Mouse (Mus musculus) kidney, embryonic 15.5 days (tissue): Measurements from ENCODE around the gene Cacna1c. TPM values are rescaled to one million over a fixed set of nuclear protein-coding genes. Genes with fewer than 3 reads are reported as not detected.

Experiments
- ATAC-seq: fragments of 200-750 bp; cut with Nextera tagmentation; replicated peaks from 2 replicates; pipeline ENCODE4 v1.8.0; 2017; ENCODE audit warnings: moderate TSS enrichment; ENCODE audit not compliant: low FRiP score
- H3K27ac ChIP-seq: fragments of 300-500 bp; sonication (generic); 2 replicates; pipeline ENCODE4 v1.5.1; 2015; ENCODE audit warnings: mild to moderate bottlenecking, inconsistent platforms
- H3K27me3 ChIP-seq: fragments of 300-500 bp; sonication (generic); 2 replicates; pipeline ENCODE4 v1.6.1; 2015; ENCODE audit warnings: inconsistent platforms
- H3K36me3 ChIP-seq: fragments of 300-500 bp; sonication (generic); 2 replicates; pipeline ENCODE4 v1.6.1; 2015; ENCODE audit warnings: inconsistent platforms
- H3K4me1 ChIP-seq: fragments of 300-500 bp; sonication (generic); 2 replicates; pipeline ENCODE4 v1.6.1; 2015; ENCODE audit warnings: inconsistent platforms
- H3K4me2 ChIP-seq: fragments of 300-500 bp; sonication (generic); 2 replicates; pipeline ENCODE4 v1.6.1; 2015; ENCODE audit warnings: moderate library complexity, mild to moderate bottlenecking, inconsistent platforms
- H3K4me3 ChIP-seq: fragments of 300-500 bp; sonication (generic); replicated peaks from 2 replicates; pipeline ENCODE4 v1.5.1; 2015; ENCODE audit warnings: mild to moderate bottlenecking, inconsistent platforms
- H3K9ac ChIP-seq: fragments of 300-500 bp; sonication (generic); 2 replicates; pipeline ENCODE4 v1.6.1; 2015; ENCODE audit warnings: mild to moderate bottlenecking, inconsistent platforms
- H3K9me3 ChIP-seq: fragments of 300-500 bp; sonication (generic); replicated peaks from 2 replicates; pipeline ENCODE4 v1.6.1; 2016; ENCODE audit warnings: inconsistent platforms
- WGBS: fragments of 180-500 bp; shearing (Covaris S2); methylation state at CpG from one replicate; pipeline ENCODE4 v1.1.7; 2015; ENCODE audit warnings: mixed read lengths; 5-methylcytosine and 5-hydroxymethylcytosine counted together
- polyA plus RNA-seq: library from polyadenylated mRNA; unstranded; fragments of >200 nt; fragmentation: Nextera tagmentation; extraction: Ambion mirVana; gene quantifications from 2 replicates; pipeline ENCODE4 v1.2.1, GENCODE M21; 2015

Cacna1c gene
- polyA plus RNA-seq = 2.1 and 2.7 TPM in 2 replicates

GRCm38 (mm10) chr6:119196382-119197305, at the start of gene Cacna1c:
TSS of gene Cacna1c (minus strand) at chr6:119196418.
- H3K27ac ChIP-seq = no peak within 1 kb of the TSS
- peaks cover 15% of the 10 kb centered on the region for H3K4me1 ChIP-seq
- 58% methylated on average over 17 of the region's 17 CpGs for WGBS
- no peak for ATAC-seq
- H3K9me3 ChIP-seq = no peaks in the 10 kb centered on the region
- no peak within 1 kb of the TSS for H3K9ac ChIP-seq
- H3K36me3 ChIP-seq = peaks cover 18% of the 10 kb centered on the region
- no peaks in the 10 kb centered on the region for H3K27me3 ChIP-seq
- no peak within 1 kb of the TSS for H3K4me2 ChIP-seq
- no peak within 1 kb of the TSS for H3K4me3 ChIP-seq

- 41% methylated on average over 21 of the region's 21 CpGs for WGBS
- Histone ChIP-seq H3K9me3 (no peaks in the 10 kb centered on the region; the same call in 1 of the 2 replicates), H3K4me3 (no peak overlapping the region), H3K9ac (no peak overlapping the region), H3K36me3 (no peaks in the 10 kb centered on the region), H3K4me2 (no peak overlapping the region), H3K4me1 (0 out of 2 replicates have a peak, but pooled peaks cover 10% of the 10 kb centered on the region), H3K27me3 (no peaks in the 10 kb centered on the region), H3K27ac (no peak overlapping the region)
- no peak for ATAC-seq
Measured at GRCm38 (mm10) chr6:119240871-119241705, 44.9 kb upstream of the Cacna1c start.

DNA sequence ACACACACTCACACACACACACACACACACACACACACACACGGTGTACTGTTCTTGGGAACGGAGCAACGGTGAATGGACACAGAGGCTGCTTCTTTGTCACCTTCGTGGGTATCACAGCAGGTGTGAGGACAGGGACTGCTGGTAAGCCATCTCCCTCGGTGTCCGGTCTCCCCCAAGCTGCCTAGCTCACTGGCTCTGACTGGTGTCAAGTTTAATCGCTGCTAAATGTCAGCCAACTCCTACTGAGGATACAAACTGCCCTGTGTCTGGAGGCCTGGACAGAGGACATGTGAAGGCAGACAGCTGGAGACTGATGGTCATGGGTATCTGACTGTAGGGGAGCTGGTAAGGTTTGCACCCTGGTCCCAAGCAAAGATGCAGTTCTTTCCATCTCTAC, 44.0 kb upstream of the Cacna1c start:
- Histone ChIP-seq H3K27me3 (no peaks in the 10 kb centered on the region), H3K27ac (no peak overlapping the region), H3K4me1 (0 out of 2 replicates have a peak, but pooled peaks cover 10% of the 10 kb centered on the region), H3K36me3 (no peaks in the 10 kb centered on the region), H3K4me3 (no peak overlapping the region), H3K4me2 (no peak overlapping the region), H3K9ac (no peak overlapping the region), H3K9me3 (no peaks in the 10 kb centered on the region)
- 32% methylated on average over 7 of the region's 7 CpGs for WGBS
- ATAC-seq = no peak

- Histone ChIP-seq H3K4me3 (no peak overlapping the region), H3K27me3 (no peaks in the 10 kb centered on the region), H3K4me1 (0 out of 2 replicates have a peak, but pooled peaks cover 10% of the 10 kb centered on the region), H3K9ac (no peak overlapping the region), H3K4me2 (no peak overlapping the region), H3K9me3 (no peaks in the 10 kb centered on the region), H3K27ac (no peak overlapping the region), H3K36me3 (no peaks in the 10 kb centered on the region)
- no peak for ATAC-seq
- 85% methylated on average over 5 of the region's 5 CpGs for WGBS
Measured at GRCm38 (mm10) chr6:119239341-119240005, 43.3 kb upstream of the Cacna1c start.

- Histone ChIP-seq H3K36me3 (no peaks in the 10 kb centered on the region), H3K4me3 (no peak overlapping the region), H3K9ac (no peak overlapping the region), H3K27me3 (no peaks in the 10 kb centered on the region), H3K27ac (no peak overlapping the region), H3K4me1 (0 out of 2 replicates have a peak, but pooled peaks cover 10% of the 10 kb centered on the region), H3K9me3 (no peaks in the 10 kb centered on the region), H3K4me2 (no peak overlapping the region)
- 72% methylated on average over 8 of the region's 8 CpGs for WGBS
- no peak for ATAC-seq
Measured at GRCm38 (mm10) chr6:119237427-119237989, 41.3 kb upstream of the Cacna1c start.

DNA sequence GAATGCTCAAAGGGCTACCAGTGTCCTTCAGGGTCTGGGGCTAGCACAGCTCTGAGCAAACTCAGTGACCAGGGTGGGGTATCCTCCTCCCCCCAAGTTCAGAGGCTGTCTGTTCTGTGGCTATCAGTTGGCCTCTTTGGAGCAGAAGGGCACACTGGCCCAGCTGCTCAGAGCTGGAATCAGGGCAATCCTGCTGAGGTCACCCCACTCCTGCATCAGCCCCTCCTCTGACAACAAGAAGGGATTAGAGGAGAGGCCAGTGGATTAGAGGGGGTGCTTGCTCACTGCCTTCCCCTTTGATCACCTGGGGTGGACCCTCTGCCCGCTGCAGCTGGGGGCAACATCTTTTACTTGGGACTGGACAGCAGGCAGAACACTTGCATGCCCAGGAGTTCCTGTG, 40.0 kb upstream of the Cacna1c start, which contains the start of gene Cacna2d4:
TSS of gene Cacna2d4 (plus strand) at position 286 of the 400 bp plus-strand sequence.
- Histone ChIP-seq H3K4me2 (no peak within 1 kb of the TSS), H3K27ac (no peak within 1 kb of the TSS), H3K9ac (no peak within 1 kb of the TSS), H3K36me3 (no peaks in the 10 kb centered on the region), H3K27me3 (no peaks in the 10 kb centered on the region), H3K9me3 (no peaks in the 10 kb centered on the region), H3K4me1 (0 out of 2 replicates have a peak, but pooled peaks cover 5% of the 10 kb centered on the region), H3K4me3 (no peak within 1 kb of the TSS)
- no peak for ATAC-seq
- 28% methylated on average over 1 of the region's 1 CpGs for WGBS

DNA sequence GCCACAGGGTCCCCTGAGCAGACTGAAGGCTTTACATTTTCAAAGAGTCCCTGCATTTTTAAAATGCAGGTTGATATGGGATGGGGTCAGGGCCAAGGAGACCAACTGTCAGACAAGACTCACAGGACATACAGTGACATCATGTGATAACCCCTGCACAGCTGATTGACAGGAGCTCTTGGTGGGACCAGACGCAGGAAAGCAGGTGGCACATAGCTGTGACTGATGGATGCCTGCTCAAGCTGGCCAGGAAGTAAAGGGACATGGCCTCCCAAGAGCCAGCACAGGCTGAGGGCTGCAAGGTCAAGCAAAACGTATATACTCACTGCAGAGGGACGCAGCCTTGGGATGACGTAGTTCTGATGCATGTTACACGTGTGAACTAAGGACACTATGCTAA, 39.2 kb upstream of the Cacna1c start:
- Histone ChIP-seq H3K36me3 (no peaks in the 10 kb centered on the region), H3K9me3 (no peaks in the 10 kb centered on the region), H3K4me3 (no peak overlapping the region), H3K9ac (no peak overlapping the region), H3K4me2 (no peak overlapping the region), H3K27me3 (no peaks in the 10 kb centered on the region), H3K27ac (no peak overlapping the region), H3K4me1 (no peaks in the 10 kb centered on the region)
- WGBS = 66% methylated on average over 5 of the region's 5 CpGs
- no peak for ATAC-seq

DNA sequence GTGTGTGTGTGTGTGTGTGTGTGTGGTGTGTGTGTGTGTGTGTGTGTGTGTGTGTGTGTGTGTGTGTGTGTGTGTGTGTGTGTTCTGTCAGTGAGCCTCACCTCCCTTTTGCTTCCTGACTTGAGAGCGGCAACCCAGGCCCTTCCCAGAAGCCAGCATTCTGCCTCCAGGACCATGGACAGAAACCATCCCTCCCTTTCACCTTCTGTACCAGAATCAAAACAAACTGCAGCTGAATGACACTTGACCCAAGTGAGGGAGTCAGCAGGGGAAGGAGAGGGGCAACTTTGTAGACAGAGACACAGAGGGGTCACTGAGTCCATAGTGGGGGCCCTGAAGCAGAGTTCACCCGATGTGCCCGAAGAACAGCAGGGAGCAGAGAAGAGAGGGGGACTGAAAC, 36.8 kb upstream of the Cacna1c start:
- Histone ChIP-seq H3K4me2 (no peak overlapping the region), H3K36me3 (no peaks in the 10 kb centered on the region), H3K27me3 (no peaks in the 10 kb centered on the region), H3K9me3 (no peaks in the 10 kb centered on the region), H3K27ac (no peak overlapping the region), H3K4me1 (no peaks in the 10 kb centered on the region), H3K4me3 (no peak overlapping the region), H3K9ac (no peak overlapping the region)
- WGBS = 32% methylated on average over 3 of the region's 3 CpGs
- ATAC-seq = no peak

GRCm38 (mm10) chr6:119228861-119229603, 32.8 kb upstream of the Cacna1c start:
- 72% methylated on average over 11 of the region's 11 CpGs for WGBS
- H3K9ac ChIP-seq = no peak overlapping the region
- H3K9me3 ChIP-seq = no peaks in the 10 kb centered on the region
- H3K27me3 ChIP-seq = no peaks in the 10 kb centered on the region
- H3K36me3 ChIP-seq = no peaks in the 10 kb centered on the region
- no peak overlapping the region for H3K4me2 ChIP-seq
- no peaks in the 10 kb centered on the region for H3K4me1 ChIP-seq
- no peak overlapping the region for H3K4me3 ChIP-seq
- no peak overlapping the region for H3K27ac ChIP-seq
- no peak for ATAC-seq

GRCm38 (mm10) chr6:119227001-119227400, 30.8 kb upstream of the Cacna1c start:
- Histone ChIP-seq H3K9me3 (no peaks in the 10 kb centered on the region), H3K27ac (no peak overlapping the region), H3K9ac (no peak overlapping the region), H3K36me3 (0 out of 2 replicates have a peak, but pooled peaks cover 1% of the 10 kb centered on the region), H3K4me2 (no peak overlapping the region), H3K4me1 (no peaks in the 10 kb centered on the region), H3K4me3 (no peak overlapping the region), H3K27me3 (no peaks in the 10 kb centered on the region)
- 89% methylated on average over 8 of the region's 8 CpGs for WGBS
- ATAC-seq = no peak

DNA sequence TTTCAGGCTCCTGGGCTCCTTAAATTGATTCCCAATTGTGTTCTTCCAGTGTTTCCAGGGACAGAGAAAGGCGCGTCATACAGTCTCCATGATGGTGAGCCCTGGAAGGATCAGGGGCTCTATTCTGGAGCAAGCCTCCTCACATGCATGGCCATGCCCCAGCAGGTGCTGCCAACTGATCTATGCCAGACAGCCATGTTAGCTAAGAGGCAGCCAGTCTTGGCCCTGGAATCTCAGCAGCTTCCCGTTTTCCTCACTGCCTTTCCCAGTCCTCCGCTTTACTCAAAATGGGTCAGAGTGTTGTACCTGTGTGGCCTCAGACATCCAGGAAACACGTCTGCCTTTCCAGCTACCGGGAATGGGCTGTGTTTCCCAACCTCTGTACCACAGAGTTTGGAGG, 29.5 kb upstream of the Cacna1c start:
- Histone ChIP-seq H3K9me3 (no peaks in the 10 kb centered on the region), H3K27me3 (no peaks in the 10 kb centered on the region), H3K4me3 (no peak overlapping the region), H3K4me2 (no peak overlapping the region), H3K9ac (no peak overlapping the region), H3K36me3 (peaks cover 10% of the 10 kb centered on the region; the same call in 1 of the 2 replicates), H3K4me1 (no peaks in the 10 kb centered on the region), H3K27ac (no peak overlapping the region)
- 78% methylated on average over 6 of the region's 6 CpGs for WGBS
- no peak for ATAC-seq
